9 mouse cellular contexts compared by ENCODE assay signal in genomic region chr10:9272243-9272642, GRCm38 (mm10).
A peak's percentile ranks its signal among the peaks of the same experiment; 100 is the strongest.
DNase-seq lines count a peak whose midpoint lies in the region; ATAC-seq lines count a peak whose summit lies in the region.
"Had no signal": no experiment of that assay in that cellular context is flagged by ENCODE, and none has a peak within 500 bp of the region (broad histone marks: within the 10 kb centered on the region; RNA-seq: fewer than 3 reads in every experiment).

No protein-coding gene starts in this region.

- H3K36me3 ChIP-seq in embryonic facial prominence, embryonic 10.5 days (replicated peaks): no peaks in the 10 kb centered on the region
- H3K36me3 ChIP-seq in heart, embryonic 16.5 days (ENCODE audit: control insufficient read depth, insufficient read depth): no peaks in the 10 kb centered on the region
- no peaks in the 10 kb centered on the region for H3K36me3 ChIP-seq in midbrain, embryonic 10.5 days

- no peaks in the 10 kb centered on the region for H3K27me3 ChIP-seq in embryonic facial prominence, embryonic 10.5 days (replicated peaks; ENCODE audit: low read depth, poor library complexity, severe bottlenecking)
- no peaks in the 10 kb centered on the region for H3K27me3 ChIP-seq in heart, embryonic 16.5 days (ENCODE audit: control insufficient read depth, insufficient read depth, low read length)
- H3K27me3 ChIP-seq in midbrain, embryonic 10.5 days (ENCODE audit: low read depth, poor library complexity, severe bottlenecking): no peaks in the 10 kb centered on the region

- H3K4me1 ChIP-seq in embryonic facial prominence, embryonic 10.5 days: peaks cover 25% of the 10 kb centered on the region
- peaks cover 9% of the 10 kb centered on the region for H3K4me1 ChIP-seq in heart, embryonic 16.5 days (ENCODE audit: control insufficient read depth, insufficient read depth, low read length)
- H3K4me1 ChIP-seq in midbrain, embryonic 10.5 days: peaks cover 23% of the 10 kb centered on the region

- DNase-seq in cerebellum, postnatal 14 days: peak; percentile 17 to 37
- no peak for DNase-seq in cerebellum, adult 11-12 months
- DNase-seq in embryonic facial prominence, embryonic 10.5 days (ENCODE audit: low spot score): peak; percentile 41
- DNase-seq in midbrain, embryonic 10.5 days (ENCODE audit: low spot score): no peak
- DNase-seq in adipocyte (ENCODE audit: low spot score): no peak
- DNase-seq in urinary bladder, postnatal 10 days (ENCODE audit: low spot score): no peak
- no peak for DNase-seq in thymus, adult 18-20 months
- DNase-seq: liver, postnatal 0 days had no signal

- H3K9me3 ChIP-seq in embryonic facial prominence, embryonic 10.5 days: no peaks in the 10 kb centered on the region
- H3K9me3 ChIP-seq in heart, embryonic 16.5 days (replicated peaks; ENCODE audit: control insufficient read depth, low read length): no peaks in the 10 kb centered on the region
- H3K9me3 ChIP-seq in midbrain, embryonic 10.5 days (replicated peaks): no peaks in the 10 kb centered on the region

- no peak overlapping the region for H3K4me2 ChIP-seq in heart, embryonic 16.5 days (ENCODE audit: low read depth, low read length)

- H3K4me3 ChIP-seq in embryonic facial prominence, embryonic 10.5 days: no peak overlapping the region
- H3K4me3 ChIP-seq in heart, embryonic 16.5 days (ENCODE audit: low read length): no peak overlapping the region
- H3K4me3 ChIP-seq in midbrain, embryonic 10.5 days: no peak overlapping the region

- peak; percentile 88 for ATAC-seq in heart, embryonic 16.5 days (replicated peaks; ENCODE audit: extremely low read depth, insufficient read depth, low FRiP score)
- ATAC-seq: liver, postnatal 0 days had no signal

- peak overlapping the region; percentile 61 for H3K27ac ChIP-seq in embryonic facial prominence, embryonic 10.5 days (replicated peaks)
- peak overlapping the region; percentile 83 for H3K27ac ChIP-seq in heart, embryonic 16.5 days (ENCODE audit: low read length)
- 0 out of 2 replicates have a peak overlapping the region, but pooled peaks have one; percentile 42 for H3K27ac ChIP-seq in midbrain, embryonic 10.5 days (replicated peaks)

- no peak overlapping the region for H3K9ac ChIP-seq in heart, embryonic 16.5 days (ENCODE audit: low read length)
- H3K9ac ChIP-seq: liver, postnatal 0 days had no signal

- 40% methylated on average over 5 of the region's 5 CpGs for WGBS in embryonic facial prominence, embryonic 10.5 days
- WGBS in heart, embryonic 16.5 days: 24% methylated on average over 5 of the region's 5 CpGs
- WGBS in midbrain, embryonic 10.5 days: 60% methylated on average over 5 of the region's 5 CpGs

Comparison
In these comparisons a context has a peak if more than half of its experiments do, and no peak if none do; other contexts are left out.
1. DNase-seq: peak in cerebellum, postnatal 14 days (2 of 2) and embryonic facial prominence, embryonic 10.5 days (single experiment); none in cerebellum, adult 11-12 months (single experiment), midbrain, embryonic 10.5 days (single experiment), adipocyte (single experiment), urinary bladder, postnatal 10 days (single experiment) and thymus, adult 18-20 months (0 of 2).
2. Peak in every context shown above with its lines, with median percentiles within 50 percentile points of each other: H3K27ac ChIP-seq.